Mouse (Mus musculus) midbrain, embryonic 13.5 days (tissue): ENCODE data around the gene Tsku. TPM values are rescaled to one million over a fixed set of nuclear protein-coding genes. Genes with fewer than 3 reads are reported as not detected.

ENCODE experiments used
- ATAC-seq: fragments of 200-750 bp; cut with Nextera tagmentation; 2 replicates; pipeline ENCODE4 v1.8.0; 2017; ENCODE audit warnings: mild to moderate bottlenecking, moderate TSS enrichment, moderate library complexity
- H3K27ac ChIP-seq: fragments of 300-500 bp; sonication (generic); 2 replicates; pipeline ENCODE4 v1.5.1; 2015; ENCODE audit warnings: inconsistent platforms, mild to moderate bottlenecking, moderate library complexity
- H3K27me3 ChIP-seq: fragments of 300-500 bp; sonication (generic); 2 replicates; pipeline ENCODE4 v1.6.1; 2015; ENCODE audit warnings: mild to moderate bottlenecking, inconsistent platforms
- H3K36me3 ChIP-seq: fragments of 300-500 bp; sonication (generic); 2 replicates; pipeline ENCODE4 v1.6.1; 2015; ENCODE audit warnings: mild to moderate bottlenecking, inconsistent platforms
- H3K4me1 ChIP-seq: fragments of 300-500 bp; sonication (generic); replicated peaks from 2 replicates; pipeline ENCODE4 v1.6.1; 2015; ENCODE audit warnings: inconsistent platforms
- H3K4me2 ChIP-seq: fragments of 300-500 bp; sonication (generic); replicated peaks from 2 replicates; pipeline ENCODE4 v1.6.1; 2015; ENCODE audit warnings: moderate library complexity, mild to moderate bottlenecking, inconsistent platforms
- H3K4me3 ChIP-seq: fragments of 300-500 bp; sonication (generic); replicated peaks from 2 replicates; pipeline ENCODE4 v1.5.1; 2015; ENCODE audit warnings: mild to moderate bottlenecking, inconsistent platforms
- H3K9ac ChIP-seq: fragments of 300-500 bp; sonication (generic); replicated peaks from 2 replicates; pipeline ENCODE4 v1.6.1; 2015; ENCODE audit warnings: mild to moderate bottlenecking, inconsistent platforms
- H3K9me3 ChIP-seq: fragments of 300-500 bp; sonication (generic); 2 replicates; pipeline ENCODE4 v1.6.1; 2016; ENCODE audit warnings: mild to moderate bottlenecking, inconsistent platforms
- WGBS: fragments of 180-500 bp; shearing (Covaris S2); methylation state at CpG from one replicate; pipeline ENCODE4 v1.1.7; 2015; 5-methylcytosine and 5-hydroxymethylcytosine counted together
- polyA plus RNA-seq: library from polyadenylated mRNA; unstranded; fragments of >200 nt; fragmentation: Nextera tagmentation; extraction: Ambion mirVana; gene quantifications from 2 replicates; pipeline ENCODE4 v1.2.1, GENCODE M21; 2015

Gene Tsku
- polyA plus RNA-seq, 1 experiment from 2014 or later: 6.7 TPM

GRCm38 (mm10) chr7:98354921-98355310 is 6.2 kb downstream of the Tsku start:
- Histone ChIP-seq H3K36me3 (peaks cover 28% of the 10 kb centered on the region), H3K4me1 (peaks cover 69% of the 10 kb centered on the region), H3K27me3 (no peaks in the 10 kb centered on the region), H3K4me3 (no peak overlapping the region), H3K9me3 (no peaks in the 10 kb centered on the region), H3K9ac (peak overlapping the region; percentile 44; the same call in 1 of the 2 replicates), H3K4me2 (no peak overlapping the region), H3K27ac (no peak overlapping the region)
- WGBS: 30% methylated on average over 4 of the region's 4 CpGs
- no peak for ATAC-seq

- peak; percentile 21; the same call in 1 of the 2 replicates for ATAC-seq
- no peak overlapping the region for H3K9ac ChIP-seq
- no peak overlapping the region for H3K4me2 ChIP-seq
- H3K4me1 ChIP-seq: peaks cover 63% of the 10 kb centered on the region
- no peaks in the 10 kb centered on the region for H3K9me3 ChIP-seq
- H3K27me3 ChIP-seq: no peaks in the 10 kb centered on the region
- no peak overlapping the region for H3K4me3 ChIP-seq
- no peak overlapping the region for H3K27ac ChIP-seq
- peaks cover 32% of the 10 kb centered on the region for H3K36me3 ChIP-seq
- 22% methylated on average over 12 of the region's 12 CpGs for WGBS
These were observed 6.8 kb downstream of the Tsku start for GRCm38 (mm10) chr7:98354160-98354920.

- 91% methylated on average over 5 of the region's 5 CpGs for WGBS
- H3K27ac ChIP-seq: no peak overlapping the region
- no peak for ATAC-seq
- H3K9me3 ChIP-seq: no peaks in the 10 kb centered on the region
- H3K36me3 ChIP-seq: peaks cover 32% of the 10 kb centered on the region
- H3K4me3 ChIP-seq: no peak overlapping the region
- peaks cover 56% of the 10 kb centered on the region for H3K4me1 ChIP-seq
- H3K27me3 ChIP-seq: no peaks in the 10 kb centered on the region
- no peak overlapping the region for H3K4me2 ChIP-seq
- no peak overlapping the region for H3K9ac ChIP-seq
These were observed 7.5 kb downstream of the Tsku start for GRCm38 (mm10) chr7:98353616-98354015.

- no peak overlapping the region for H3K9ac ChIP-seq
- no peaks in the 10 kb centered on the region for H3K9me3 ChIP-seq
- WGBS: 88% methylated on average over 3 of the region's 3 CpGs
- no peak overlapping the region for H3K4me3 ChIP-seq
- no peak overlapping the region for H3K4me2 ChIP-seq
- ATAC-seq: no peak
- peaks cover 32% of the 10 kb centered on the region for H3K36me3 ChIP-seq
- H3K27ac ChIP-seq: no peak overlapping the region
- H3K27me3 ChIP-seq: no peaks in the 10 kb centered on the region
- H3K4me1 ChIP-seq: peaks cover 35% of the 10 kb centered on the region
These were observed 9.6 kb downstream of the Tsku start for GRCm38 (mm10) chr7:98351523-98351922.

- WGBS: 95% methylated on average over 6 of the region's 6 CpGs
- Histone ChIP-seq H3K4me2 (no peak overlapping the region), H3K27ac (no peak overlapping the region)
These were observed 11.3 kb downstream of the Tsku start for GRCm38 (mm10) chr7:98349821-98350220.

GRCm38 (mm10) chr7:98349096-98349495 is 12.0 kb downstream of the Tsku start:
- no peak overlapping the region for H3K27ac ChIP-seq
- no peaks in the 10 kb centered on the region for H3K27me3 ChIP-seq
- H3K4me3 ChIP-seq: no peak overlapping the region
- no peak overlapping the region for H3K4me2 ChIP-seq
- H3K36me3 ChIP-seq: peaks cover 32% of the 10 kb centered on the region
- no peaks in the 10 kb centered on the region for H3K9me3 ChIP-seq
- WGBS: 25% methylated on average over 5 of the region's 5 CpGs
- H3K9ac ChIP-seq: no peak overlapping the region
- no peak for ATAC-seq
- H3K4me1 ChIP-seq: peaks cover 10% of the 10 kb centered on the region

More at GRCm38 (mm10) chr7:98349821-98350220, 11.3 kb downstream of the Tsku start:
- ATAC-seq: no peak
- Histone ChIP-seq H3K36me3 (peaks cover 32% of the 10 kb centered on the region), H3K4me1 (peaks cover 18% of the 10 kb centered on the region), H3K4me3 (no peak overlapping the region), H3K27me3 (no peaks in the 10 kb centered on the region), H3K9me3 (no peaks in the 10 kb centered on the region), H3K9ac (no peak overlapping the region)

- WGBS: 69% methylated on average over 7 of the region's 7 CpGs
- no peak for ATAC-seq
These were observed 13.1 kb downstream of the Tsku start for GRCm38 (mm10) chr7:98348043-98348442.

GRCm38 (mm10) chr7:98347471-98347870 is 13.7 kb downstream of the Tsku start:
- H3K4me3 ChIP-seq: no peak overlapping the region
- peaks cover 6% of the 10 kb centered on the region; the same call in 1 of the 2 replicates for H3K27me3 ChIP-seq
- no peak overlapping the region for H3K4me2 ChIP-seq
- no peak for ATAC-seq
- H3K9ac ChIP-seq: no peak overlapping the region
- 86% methylated on average over 5 of the region's 5 CpGs for WGBS
- H3K27ac ChIP-seq: no peak overlapping the region
- H3K36me3 ChIP-seq: peaks cover 27% of the 10 kb centered on the region
- no peaks in the 10 kb centered on the region for H3K9me3 ChIP-seq
- H3K4me1 ChIP-seq: peaks cover 6% of the 10 kb centered on the region; the same call in 1 of the 2 replicates

More at GRCm38 (mm10) chr7:98348043-98348442, 13.1 kb downstream of the Tsku start:
- no peak overlapping the region for H3K27ac ChIP-seq
- no peaks in the 10 kb centered on the region for H3K9me3 ChIP-seq
- H3K36me3 ChIP-seq: peaks cover 32% of the 10 kb centered on the region
- no peak overlapping the region for H3K9ac ChIP-seq
- H3K4me1 ChIP-seq: peaks cover 6% of the 10 kb centered on the region; the same call in 1 of the 2 replicates
- no peak overlapping the region for H3K4me2 ChIP-seq
- H3K27me3 ChIP-seq: 0 out of 2 replicates have a peak, but pooled peaks cover under 1% of the 10 kb centered on the region
- H3K4me3 ChIP-seq: no peak overlapping the region

GRCm38 (mm10) chr7:98345036-98345435 is 16.1 kb downstream of the Tsku start:
- no peaks in the 10 kb centered on the region for H3K9me3 ChIP-seq
- H3K27me3 ChIP-seq: peaks cover 7% of the 10 kb centered on the region; the same call in 1 of the 2 replicates
- H3K9ac ChIP-seq: no peak overlapping the region
- no peak overlapping the region for H3K27ac ChIP-seq
- no peak overlapping the region for H3K4me2 ChIP-seq
- H3K4me3 ChIP-seq: no peak overlapping the region
- ATAC-seq: no peak
- H3K4me1 ChIP-seq: peaks cover 4% of the 10 kb centered on the region
- 54% methylated on average over 6 of the region's 6 CpGs for WGBS
- H3K36me3 ChIP-seq: peaks cover 5% of the 10 kb centered on the region

- H3K27me3 ChIP-seq: peaks cover 7% of the 10 kb centered on the region; the same call in 1 of the 2 replicates
- 20% methylated on average over 3 of the region's 3 CpGs for WGBS
- ATAC-seq: no peak
- H3K27ac ChIP-seq: no peak overlapping the region
- H3K4me2 ChIP-seq: no peak overlapping the region
- H3K4me1 ChIP-seq: peaks cover 4% of the 10 kb centered on the region
- no peak overlapping the region for H3K4me3 ChIP-seq
- H3K9ac ChIP-seq: no peak overlapping the region
- H3K9me3 ChIP-seq: no peaks in the 10 kb centered on the region
- no peaks in the 10 kb centered on the region; the same call in 1 of the 2 replicates for H3K36me3 ChIP-seq
These were observed 16.8 kb downstream of the Tsku start for GRCm38 (mm10) chr7:98344361-98344760.

GRCm38 (mm10) chr7:98342249-98342648 is 18.9 kb downstream of the Tsku start:
- H3K36me3 ChIP-seq: no peaks in the 10 kb centered on the region
- H3K27me3 ChIP-seq: peaks cover 7% of the 10 kb centered on the region; the same call in 1 of the 2 replicates
- no peak overlapping the region for H3K27ac ChIP-seq
- no peak overlapping the region for H3K4me3 ChIP-seq
- 58% methylated on average over 3 of the region's 3 CpGs for WGBS
- no peak for ATAC-seq
- H3K4me2 ChIP-seq: no peak overlapping the region
- peaks cover 4% of the 10 kb centered on the region for H3K4me1 ChIP-seq
- H3K9me3 ChIP-seq: no peaks in the 10 kb centered on the region
- no peak overlapping the region for H3K9ac ChIP-seq

- 2% methylated on average over 13 of the region's 13 CpGs for WGBS
- H3K4me1 ChIP-seq: peaks cover 4% of the 10 kb centered on the region
- no peak overlapping the region for H3K27ac ChIP-seq
- peaks cover 7% of the 10 kb centered on the region; the same call in 1 of the 2 replicates for H3K27me3 ChIP-seq
- peak overlapping the region; percentile 24 for H3K4me3 ChIP-seq
- peak overlapping the region; percentile 54 for H3K4me2 ChIP-seq
- 0 out of 2 replicates have a peak overlapping the region, but pooled peaks have one; percentile 34 for H3K9ac ChIP-seq
- H3K36me3 ChIP-seq: no peaks in the 10 kb centered on the region
- no peaks in the 10 kb centered on the region for H3K9me3 ChIP-seq
- peak; percentile 84 for ATAC-seq
These were observed 19.7 kb downstream of the Tsku start for GRCm38 (mm10) chr7:98341475-98341874.
